ENCODE assay signal across 23 mouse cellular contexts in genomic region chr10:117226002-117226401, GRCm38 (mm10). TPM values are rescaled to one million over a fixed set of nuclear protein-coding genes. Genes with fewer than 3 reads are reported as not detected.
DNase-seq lines count a peak whose midpoint lies in the region.
"Had no signal": no experiment of that assay in that cellular context is flagged by ENCODE, and none has a peak within 500 bp of the region (broad histone marks: within the 10 kb centered on the region; RNA-seq: fewer than 3 reads in every experiment).

No protein-coding gene starts in this region.

- H3K4me1 ChIP-seq in heart, embryonic 10.5 days, result peaks cover 20% of the 10 kb centered on the region

- peaks cover 5% of the 10 kb centered on the region for H3K27me3 ChIP-seq in heart, embryonic 10.5 days (ENCODE audit: insufficient read depth, poor library complexity, severe bottlenecking)
- H3K27me3 ChIP-seq: CH12.LX, Patski had no signal

- H3K9me3 ChIP-seq in heart, embryonic 10.5 days, result no peaks in the 10 kb centered on the region
- H3K9me3 ChIP-seq: G1E had no signal

- no peak overlapping the region for H3K4me3 ChIP-seq in heart, embryonic 10.5 days

- H3K36me3 ChIP-seq in heart, embryonic 10.5 days, result peaks cover 19% of the 10 kb centered on the region

- 54% methylated on average over 3 of the region's 3 CpGs for WGBS in heart, embryonic 10.5 days

- peak; percentile 42 for DNase-seq in heart, embryonic 10.5 days (ENCODE audit: low spot score)
- no peak for DNase-seq in heart, adult 8-10 months (ENCODE audit: low spot score)
- peak; percentile 58 for DNase-seq in lung, postnatal 36 days
- no peak for DNase-seq in lung, postnatal 25 days (ENCODE audit: low spot score)
- DNase-seq: adrenal gland, adult 2 months; adrenal gland, adult 8-10 months; adrenal gland, postnatal 10 days; adrenal gland, postnatal 14 days; adrenal gland, postnatal 25 days; adrenal gland, postnatal 36 days; B cell, adult 2 months; cerebellum, adult 11 months; cerebellum, adult 11-12 months; cerebellum, adult 18-20 months had no signal

- no peak overlapping the region for H3K27ac ChIP-seq in heart, embryonic 10.5 days

RNA-seq across cellular contexts. Expression of gene Yeats4, which starts 1.7 kb away (rescaled TPM):
- 63.4 and 76.6 TPM in 2 replicates for polyA plus RNA-seq in heart, embryonic 10.5 days (2016; fragmentation: Nextera tagmentation; extraction: Ambion mirVana)
- 10 to 100 TPM; 25.6 to 32.7 (median 26.6) TPM for total RNA-seq in heart, adult 8-10 months (2022)

RNA-seq across cellular contexts. Expression of gene 9530003J23Rik, which starts 12.5 kb away (rescaled TPM):
- not detected in 2 replicates for polyA plus RNA-seq in heart, embryonic 10.5 days (2016; fragmentation: Nextera tagmentation; extraction: Ambion mirVana)
- not detected for total RNA-seq in heart, adult 8-10 months (2022)
- total RNA-seq: adrenal gland, adult 18-20 months; adrenal gland, adult 2 months; adrenal gland, adult 8-10 months; adrenal gland, postnatal 10 days; adrenal gland, postnatal 14 days; adrenal gland, postnatal 25 days; adrenal gland, postnatal 36 days; adrenal gland, postnatal 4 days; CH12.LX; ES-E14; MEL had no signal
- polyA plus RNA-seq: adrenal gland, adult 2 months; brain, embryonic 14.5 days; CD4-positive, CD25-positive, alpha-beta regulatory T cell, adult 4 months; G1E had no signal

RNA-seq across cellular contexts. Expression of gene Lyz2, which starts 56.1 kb away (rescaled TPM):
- 26.2 and 60.7 TPM in 2 replicates for polyA plus RNA-seq in heart, embryonic 10.5 days (2016; fragmentation: Nextera tagmentation; extraction: Ambion mirVana)
- 100 to 1,000 TPM in 2 of 4 experiments, 10 to 100 TPM in 2; 93.6 to 253 (median 102) TPM for total RNA-seq in heart, adult 8-10 months (2022)
- total RNA-seq: MEL had no signal

Comparison
In these comparisons a context has a peak if more than half of its experiments do, and no peak if none do; other contexts are left out.
1. DNase-seq: peak in heart, embryonic 10.5 days (single experiment) and lung, postnatal 36 days (single experiment); none in heart, adult 8-10 months (single experiment) and lung, postnatal 25 days (single experiment).